Mouse (Mus musculus) heart, postnatal 0 days (tissue): ENCODE data around the gene Mchr1. TPM values are rescaled to one million over a fixed set of nuclear protein-coding genes. Genes with fewer than 3 reads are reported as not detected.
A peak's percentile ranks its signal among the peaks of the same experiment; 100 is the strongest.

ENCODE experiments used
- ATAC-seq: fragments of 200-750 bp; cut with Nextera tagmentation; 2 replicates; pipeline ENCODE4 v1.8.0; 2017; ENCODE audit warnings: low read depth, moderate number of reproducible peaks, moderate library complexity; ENCODE audit not compliant: insufficient read depth
- DNase-seq: peaks from one replicate; pipeline ENCODE4 v3.0.0-alpha.2; 2016; ENCODE audit warnings: low spot score
- H3K27ac ChIP-seq: fragments of 300-500 bp; sonication (generic); 2 replicates; pipeline ENCODE4 v1.5.1; 2014; ENCODE audit warnings: low read depth, mild to moderate bottlenecking
- H3K27me3 ChIP-seq: fragments of 300-500 bp; sonication (generic); 2 replicates; pipeline ENCODE4 v1.6.1; 2014; ENCODE audit warnings: low read length, mixed read lengths; ENCODE audit not compliant: control insufficient read depth, insufficient read depth
- H3K36me3 ChIP-seq: fragments of 300-500 bp; sonication (generic); replicated peaks from 2 replicates; pipeline ENCODE4 v1.6.1; 2014; ENCODE audit warnings: low read length, mixed read lengths; ENCODE audit not compliant: control insufficient read depth, insufficient read depth
- H3K4me1 ChIP-seq: fragments of 300-500 bp; sonication (generic); 2 replicates; pipeline ENCODE4 v1.6.1; 2014; ENCODE audit warnings: antibody characterized with exemption; ENCODE audit not compliant: control insufficient read depth, insufficient read depth
- H3K4me2 ChIP-seq: fragments of 300-500 bp; sonication (generic); 2 replicates; pipeline ENCODE4 v1.6.1; 2014; ENCODE audit warnings: low read depth, mild to moderate bottlenecking, low read length, moderate library complexity
- H3K4me3 ChIP-seq: fragments of 300-500 bp; sonication (generic); 2 replicates; pipeline ENCODE4 v1.5.1; 2014; ENCODE audit warnings: low read depth, low read length
- H3K9ac ChIP-seq: fragments of 300-500 bp; sonication (generic); replicated peaks from 2 replicates; pipeline ENCODE4 v1.6.1; 2014; ENCODE audit warnings: low read depth, low read length, mixed read lengths
- H3K9me3 ChIP-seq: fragments of 300-500 bp; sonication (generic); replicated peaks from 2 replicates; pipeline ENCODE4 v1.6.1; 2016; ENCODE audit warnings: low read length; ENCODE audit not compliant: control insufficient read depth
- CTCF ChIP-seq: IDR thresholded peaks from 2 replicates; pipeline ENCODE4 v1.5.1; 2016; ENCODE audit warnings: antibody characterized with exemption, control low read depth, low read depth
- EP300 ChIP-seq: IDR thresholded peaks from 2 replicates; pipeline ENCODE4 v1.6.1; 2016; ENCODE audit warnings: antibody characterized with exemption, low read depth
- WGBS: fragments of 180-500 bp; shearing (Covaris S2); extraction: QIAGEN DNeasy Blood & Tissue Kit; methylation state at CpG from one replicate; pipeline ENCODE4 v1.1.7; 2014; 5-methylcytosine and 5-hydroxymethylcytosine counted together
- polyA plus RNA-seq: library from polyadenylated mRNA; unstranded; fragments of >200 nt; fragmentation: Nextera tagmentation; extraction: Ambion mirVana; gene quantifications from 2 replicates; pipeline ENCODE4 v1.2.1, GENCODE M21; 2015
- total RNA-seq: library from RNA; depleted of rRNA; stranded (reverse); fragments of >200 nt; gene quantifications from 2 replicates; pipeline ENCODE4 v1.2.3, GENCODE M21; 2014; ENCODE audit warnings: low replicate concordance; rRNA removed

The Mchr1 gene
- 4.2 TPM in 1 of 2 replicates, not detected in the other for total RNA-seq
- not detected in 2 replicates for polyA plus RNA-seq

DNA sequence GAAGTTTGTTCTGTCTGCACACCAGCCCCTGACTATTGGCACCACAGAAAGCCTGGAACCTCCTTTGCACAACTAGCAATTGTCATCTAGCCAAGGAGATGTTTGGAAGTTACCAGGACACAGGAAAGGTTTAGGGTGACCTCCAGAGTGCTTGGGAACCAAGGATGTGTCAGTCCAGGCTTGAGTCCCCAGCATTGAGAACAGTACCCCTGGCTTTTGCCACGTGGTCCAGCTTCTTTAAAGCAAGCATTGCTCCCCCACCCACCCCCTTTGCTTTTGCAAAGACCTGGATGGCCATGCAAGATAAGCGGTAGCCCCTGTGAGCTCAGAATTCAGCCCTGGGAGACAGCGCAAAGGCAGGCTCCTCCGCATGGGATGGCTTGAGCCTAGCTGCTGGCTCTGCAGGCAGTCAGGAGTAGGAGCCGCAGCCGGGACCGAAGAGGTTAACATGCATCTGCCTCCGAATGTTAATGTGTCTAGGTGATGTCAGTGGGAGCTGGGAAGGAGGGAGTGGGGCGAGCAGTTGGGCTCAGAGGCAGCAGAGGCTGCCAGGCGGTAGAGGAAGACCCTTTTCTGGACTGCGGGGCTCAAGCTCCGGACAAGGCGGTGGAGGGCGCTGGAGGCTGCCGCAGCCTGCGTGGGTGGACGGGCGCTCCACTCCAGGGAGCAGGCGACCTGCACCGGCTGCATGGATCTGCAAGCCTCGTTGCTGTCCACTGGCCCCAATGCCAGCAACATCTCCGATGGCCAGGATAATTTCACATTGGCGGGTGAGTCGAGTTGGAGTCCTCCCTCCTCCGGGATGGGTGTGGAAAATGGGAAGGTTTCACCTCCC lies at the start of gene Mchr1:
Gene Mchr1, plus strand, starts transcription at position 414 of the 835 bp plus-strand sequence.
- H3K27me3 ChIP-seq, result peaks cover 46% of the 10 kb centered on the region
- TF ChIP-seq CTCF (peak; percentile 30; the same call in 1 of the 2 replicates), EP300 (no peak)
- 3% methylated on average over 25 of the region's 25 CpGs for WGBS
- ATAC-seq (peak; percentile 45; the same call in 1 of the 2 replicates), DNase-seq (peak; percentile 12)
- no peak within 1 kb of the TSS for H3K9ac ChIP-seq
- H3K4me3 ChIP-seq, result peak within 1 kb of the TSS; percentile 36
- H3K27ac ChIP-seq, result no peak within 1 kb of the TSS
- no peaks in the 10 kb centered on the region for H3K9me3 ChIP-seq
- H3K4me1 ChIP-seq, result peaks cover 9% of the 10 kb centered on the region
- H3K36me3 ChIP-seq, result no peaks in the 10 kb centered on the region
- H3K4me2 ChIP-seq, result peak within 1 kb of the TSS; percentile 62

DNA sequence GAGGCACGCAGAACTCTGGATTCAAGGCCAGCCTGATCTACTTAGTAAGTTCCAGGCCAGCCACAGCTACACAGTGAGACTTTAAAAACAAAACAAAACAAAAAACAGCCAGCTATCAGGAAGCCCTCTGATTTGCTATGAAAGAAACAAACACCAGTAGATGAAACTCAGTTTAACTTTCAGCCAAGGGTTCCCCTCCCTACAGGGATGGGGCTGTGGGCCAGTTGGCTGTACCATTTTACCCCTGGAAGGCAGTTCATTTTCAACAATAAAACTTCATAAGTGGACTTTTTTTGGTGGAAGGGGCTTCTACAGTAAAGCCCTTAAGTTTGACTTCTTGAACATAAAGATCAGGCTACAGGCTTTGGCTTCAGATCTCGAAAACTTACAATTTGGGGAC lies 46.2 kb upstream of the Mchr1 start:
- no peak for ATAC-seq
- Histone ChIP-seq H3K27me3 (no peaks in the 10 kb centered on the region), H3K4me3 (peak overlapping the region; percentile 71; the same call in 1 of the 2 replicates), H3K4me2 (peak overlapping the region; percentile 86; the same call in 1 of the 2 replicates), H3K4me1 (peaks cover 11% of the 10 kb centered on the region; the same call in 1 of the 2 replicates), H3K9me3 (no peaks in the 10 kb centered on the region), H3K9ac (no peak overlapping the region), H3K36me3 (no peaks in the 10 kb centered on the region; the same call in 1 of the 2 replicates), H3K27ac (no peak overlapping the region)
- DNase-seq, result no peak
- TF ChIP-seq EP300, result no peak
- TF ChIP-seq CTCF, result no peak
- WGBS, result 88% methylated on average over 2 of the region's 2 CpGs

DNA sequence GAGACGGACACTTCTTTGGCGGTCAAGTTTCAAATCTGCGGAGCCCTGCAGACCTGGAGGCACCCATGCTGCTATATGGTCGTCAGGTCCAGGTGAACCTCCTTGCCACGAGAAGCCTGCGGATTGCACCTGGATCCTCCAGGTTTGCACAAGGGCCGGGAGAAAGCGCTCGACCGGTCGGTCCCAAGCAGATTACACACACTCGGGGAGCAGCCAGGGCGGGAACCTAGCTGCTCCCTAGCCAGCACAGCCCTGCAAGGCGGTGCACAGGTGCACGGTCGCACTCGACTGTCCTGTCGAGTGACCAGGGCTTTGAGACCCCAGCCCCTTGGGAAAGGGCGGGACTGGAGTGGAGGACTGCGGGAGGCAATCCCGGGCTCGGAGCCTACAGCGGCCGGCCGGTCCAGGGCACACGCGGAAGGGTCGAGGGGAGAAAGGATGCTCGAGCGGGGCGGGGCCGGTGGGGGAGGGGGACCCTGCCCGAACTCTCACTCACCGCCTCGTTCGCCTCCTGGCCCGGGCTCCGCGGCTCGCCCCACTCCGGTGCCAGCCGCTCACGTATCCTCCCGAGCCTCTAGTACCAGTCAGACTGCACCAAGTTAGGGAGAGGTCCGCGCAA lies 45.2 kb upstream of the Mchr1 start:
- 1% methylated on average over 44 of the region's 46 CpGs for WGBS
- peak; percentile 10 for DNase-seq
- Histone ChIP-seq H3K9ac (peak overlapping the region; percentile 71), H3K36me3 (no peaks in the 10 kb centered on the region; the same call in 1 of the 2 replicates), H3K27me3 (no peaks in the 10 kb centered on the region), H3K4me1 (peaks cover 11% of the 10 kb centered on the region; the same call in 1 of the 2 replicates), H3K27ac (peak overlapping the region; percentile 22; the same call in 1 of the 2 replicates), H3K9me3 (no peaks in the 10 kb centered on the region), H3K4me2 (peak overlapping the region; percentile 86), H3K4me3 (peak overlapping the region; percentile 71)
- TF ChIP-seq CTCF, result no peak
- no peak for TF ChIP-seq EP300
- ATAC-seq, result peak; percentile 19

DNA sequence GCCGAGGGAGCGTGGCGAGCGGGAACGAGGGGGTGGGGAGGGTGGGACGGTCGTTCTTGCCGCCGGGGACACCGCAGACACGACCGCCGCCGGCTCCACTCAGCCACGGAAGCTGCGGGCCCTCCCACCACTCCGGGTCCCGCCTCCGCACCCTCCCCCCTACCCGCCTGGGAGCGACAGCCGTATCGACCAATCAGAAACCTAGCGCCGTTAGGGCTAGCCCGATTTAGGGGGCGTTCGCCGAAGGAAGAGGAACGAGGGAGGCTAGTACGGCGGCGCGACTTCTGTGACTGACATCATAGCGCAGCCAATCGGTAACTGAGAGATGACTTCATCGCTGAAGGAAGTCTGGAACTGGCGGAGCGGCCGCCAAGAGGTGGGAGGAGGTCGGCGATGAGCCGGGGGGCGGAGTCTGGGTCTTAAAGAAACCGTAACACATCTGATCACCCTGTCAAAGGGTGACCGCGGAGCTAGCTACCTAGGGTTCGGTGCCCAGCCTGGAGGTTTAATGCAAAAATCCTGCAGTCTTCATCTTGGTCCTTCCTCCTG lies 44.6 kb upstream of the Mchr1 start, which contains the start of gene Mrtfa:
Gene Mrtfa, minus strand, starts transcription at position 128 of the 549 bp plus-strand sequence.
- DNase-seq (peak; percentile 99), ATAC-seq (peak; percentile 99)
- peak within 1 kb of the TSS; percentile 86 for H3K4me2 ChIP-seq
- WGBS, result under 1% methylated on average over 46 of the region's 48 CpGs
- TF ChIP-seq CTCF (no peak), EP300 (no peak)
- peaks cover 11% of the 10 kb centered on the region; the same call in 1 of the 2 replicates for H3K4me1 ChIP-seq
- peak within 1 kb of the TSS; percentile 56; the same call in 1 of the 2 replicates for H3K27ac ChIP-seq
- peak within 1 kb of the TSS; percentile 71 for H3K4me3 ChIP-seq
- no peaks in the 10 kb centered on the region; the same call in 1 of the 2 replicates for H3K36me3 ChIP-seq
- peak within 1 kb of the TSS; percentile 71 for H3K9ac ChIP-seq
- H3K27me3 ChIP-seq, result no peaks in the 10 kb centered on the region
- H3K9me3 ChIP-seq, result no peaks in the 10 kb centered on the region

DNA sequence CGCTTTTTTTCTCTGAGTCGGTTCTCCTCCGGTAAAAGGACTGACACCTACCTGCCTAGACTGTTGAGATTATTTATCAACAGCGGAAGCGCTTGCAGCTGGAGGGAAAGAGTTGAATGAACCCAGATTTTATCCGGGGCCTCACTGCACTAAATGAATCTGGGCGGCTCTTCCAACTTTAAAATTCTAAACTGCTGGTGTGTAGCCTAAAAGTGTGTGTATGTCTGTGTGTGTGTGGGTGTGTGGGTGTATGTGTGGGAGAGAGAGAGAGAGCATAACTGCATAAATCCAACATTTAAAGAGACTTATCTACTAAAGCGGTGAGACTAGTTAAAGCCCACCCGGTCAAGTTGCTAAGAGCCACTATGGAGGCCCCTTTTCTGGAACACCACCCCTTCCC lies 44.0 kb upstream of the Mchr1 start:
- no peak for ATAC-seq
- 24% methylated on average over 9 of the region's 9 CpGs for WGBS

More for the DNA sequence above, 44.0 kb upstream of the Mchr1 start:
- no peak for TF ChIP-seq CTCF
- peak overlapping the region; percentile 71 for H3K4me3 ChIP-seq
- no peaks in the 10 kb centered on the region for H3K9me3 ChIP-seq
- peaks cover 11% of the 10 kb centered on the region; the same call in 1 of the 2 replicates for H3K4me1 ChIP-seq
- no peaks in the 10 kb centered on the region; the same call in 1 of the 2 replicates for H3K36me3 ChIP-seq
- no peaks in the 10 kb centered on the region for H3K27me3 ChIP-seq
- DNase-seq, result no peak
- peak overlapping the region; percentile 56; the same call in 1 of the 2 replicates for H3K27ac ChIP-seq
- peak overlapping the region; percentile 67 for H3K9ac ChIP-seq
- peak overlapping the region; percentile 71 for H3K4me2 ChIP-seq
